Comparison of ENCODE assay signal across 8 mouse cellular contexts in genomic region chr14:77484951-77485447, GRCm38 (mm10).
DNase-seq lines count a peak whose midpoint lies in the region; ATAC-seq lines count a peak whose summit lies in the region.

No protein-coding gene starts in this region.

- no peak overlapping the region for H3K9ac ChIP-seq in hindbrain, embryonic 15.5 days
- no peak overlapping the region for H3K9ac ChIP-seq in hindbrain, embryonic 12.5 days
- H3K9ac ChIP-seq in kidney, embryonic 16.5 days (replicated peaks; ENCODE audit: low read length), result no peak overlapping the region
- H3K9ac ChIP-seq in lung, embryonic 16.5 days (ENCODE audit: low read length), result no peak overlapping the region

- WGBS in hindbrain, embryonic 15.5 days, result 67% methylated on average over 8 of the region's 8 CpGs
- WGBS in hindbrain, embryonic 12.5 days, result 84% methylated on average over 8 of the region's 8 CpGs
- 64% methylated on average over 8 of the region's 8 CpGs for WGBS in kidney, embryonic 16.5 days
- 65% methylated on average over 8 of the region's 8 CpGs for WGBS in lung, embryonic 16.5 days

- peak; percentile 68 for ATAC-seq in hindbrain, embryonic 15.5 days (ENCODE audit: low FRiP score, low read depth)
- ATAC-seq in hindbrain, embryonic 12.5 days (ENCODE audit: low FRiP score), result no peak
- ATAC-seq in kidney, embryonic 16.5 days (ENCODE audit: low FRiP score, low TSS enrichment), result peak; percentile 88
- ATAC-seq in lung, embryonic 16.5 days (ENCODE audit: low read depth), result peak; percentile 78

- H3K27ac ChIP-seq in hindbrain, embryonic 15.5 days (replicated peaks), result no peak overlapping the region
- H3K27ac ChIP-seq in hindbrain, embryonic 12.5 days, result no peak overlapping the region
- no peak overlapping the region for H3K27ac ChIP-seq in kidney, embryonic 16.5 days (ENCODE audit: low read length)
- H3K27ac ChIP-seq in lung, embryonic 16.5 days (ENCODE audit: low read length), result no peak overlapping the region

- H3K9me3 ChIP-seq in hindbrain, embryonic 15.5 days, result no peaks in the 10 kb centered on the region
- no peaks in the 10 kb centered on the region for H3K9me3 ChIP-seq in hindbrain, embryonic 12.5 days (replicated peaks)
- H3K9me3 ChIP-seq in kidney, embryonic 16.5 days (ENCODE audit: low read length), result no peaks in the 10 kb centered on the region
- no peaks in the 10 kb centered on the region for H3K9me3 ChIP-seq in lung, embryonic 16.5 days (ENCODE audit: control insufficient read depth, low read length)

- H3K36me3 ChIP-seq in hindbrain, embryonic 15.5 days, result no peaks in the 10 kb centered on the region
- H3K36me3 ChIP-seq in hindbrain, embryonic 12.5 days, result no peaks in the 10 kb centered on the region
- H3K36me3 ChIP-seq in kidney, embryonic 16.5 days (ENCODE audit: insufficient read depth, low read length), result no peaks in the 10 kb centered on the region
- H3K36me3 ChIP-seq in lung, embryonic 16.5 days (ENCODE audit: control insufficient read depth, insufficient read depth, low read length), result no peaks in the 10 kb centered on the region

- H3K4me3 ChIP-seq in hindbrain, embryonic 15.5 days, result no peak overlapping the region
- no peak overlapping the region for H3K4me3 ChIP-seq in hindbrain, embryonic 12.5 days
- no peak overlapping the region for H3K4me3 ChIP-seq in kidney, embryonic 16.5 days (ENCODE audit: low read length)
- H3K4me3 ChIP-seq in lung, embryonic 16.5 days (ENCODE audit: low read length), result no peak overlapping the region

- H3K4me2 ChIP-seq in hindbrain, embryonic 15.5 days, result no peak overlapping the region
- H3K4me2 ChIP-seq in hindbrain, embryonic 12.5 days (replicated peaks), result no peak overlapping the region
- no peak overlapping the region for H3K4me2 ChIP-seq in kidney, embryonic 16.5 days (replicated peaks; ENCODE audit: low read depth, low read length)
- no peak overlapping the region for H3K4me2 ChIP-seq in lung, embryonic 16.5 days (ENCODE audit: low read depth, low read length)

- H3K27me3 ChIP-seq in hindbrain, embryonic 15.5 days, result no peaks in the 10 kb centered on the region
- H3K27me3 ChIP-seq in hindbrain, embryonic 12.5 days, result no peaks in the 10 kb centered on the region
- H3K27me3 ChIP-seq in kidney, embryonic 16.5 days (ENCODE audit: insufficient read depth, low read length), result no peaks in the 10 kb centered on the region
- no peaks in the 10 kb centered on the region for H3K27me3 ChIP-seq in lung, embryonic 16.5 days (ENCODE audit: control insufficient read depth, insufficient read depth, low read depth, low read length)

- peak; percentile 88 for DNase-seq in adrenal gland, adult 2 months
- DNase-seq in frontal cortex, postnatal 36 days (ENCODE audit: low spot score in 2 of 2), result peak; percentile 43 to 47
- no peak for DNase-seq in embryo, embryonic 9.5 days (ENCODE audit: extremely low spot score)
- no peak for DNase-seq in natural killer cell, adult 2 months (ENCODE audit: low spot score in 2 of 2)

- H3K4me1 ChIP-seq in hindbrain, embryonic 15.5 days (replicated peaks), result peaks cover 16% of the 10 kb centered on the region
- H3K4me1 ChIP-seq in hindbrain, embryonic 12.5 days, result 0 out of 2 replicates have a peak, but pooled peaks cover 2% of the 10 kb centered on the region
- peaks cover 5% of the 10 kb centered on the region; the same call in 1 of the 2 replicates for H3K4me1 ChIP-seq in kidney, embryonic 16.5 days (ENCODE audit: insufficient read depth, low read length)
- no peaks in the 10 kb centered on the region; the same call in 1 of the 2 replicates for H3K4me1 ChIP-seq in lung, embryonic 16.5 days (replicated peaks; ENCODE audit: control insufficient read depth, insufficient read depth, low read length)

Comparison
In these comparisons a context has a peak if more than half of its experiments do, and no peak if none do; other contexts are left out.
1. DNase-seq: peak in adrenal gland, adult 2 months (single experiment) and frontal cortex, postnatal 36 days (2 of 2); none in embryo, embryonic 9.5 days (single experiment) and natural killer cell, adult 2 months (0 of 2).